Mouse (Mus musculus) thymus, adult 2 months (tissue): Measurements from ENCODE around the gene Tbc1d32. TPM values are rescaled to one million over a fixed set of nuclear protein-coding genes. Genes with fewer than 3 reads are reported as not detected.

ENCODE experiments used
- DNase-seq: peaks from one replicate; pipeline ENCODE4 v3.0.0; 2021
- H3K27ac ChIP-seq: fragments of 200-500 bp; 2 replicates; pipeline ENCODE4 v1.5.1; 2012; ENCODE audit warnings: low read length, control low read depth; ENCODE audit not compliant: control insufficient read depth, insufficient read depth
- H3K27me3 ChIP-seq: fragments of 200-500 bp; 2 replicates; pipeline ENCODE4 v1.6.1; 2012; ENCODE audit warnings: mild to moderate bottlenecking, low read length, moderate library complexity, mixed read lengths; ENCODE audit not compliant: control insufficient read depth, insufficient read depth
- H3K36me3 ChIP-seq: fragments of 200-500 bp; 2 replicates; pipeline ENCODE4 v1.6.1; 2012; ENCODE audit warnings: mild to moderate bottlenecking, low read length, moderate library complexity; ENCODE audit not compliant: control insufficient read depth, insufficient read depth
- H3K4me1 ChIP-seq: fragments of 200-500 bp; replicated peaks from 2 replicates; pipeline ENCODE4 v1.6.1; 2012; ENCODE audit warnings: low read length; ENCODE audit not compliant: control insufficient read depth, insufficient read depth
- H3K4me3 ChIP-seq: fragments of 200-500 bp; 2 replicates; pipeline ENCODE4 v1.5.1; 2012; ENCODE audit warnings: mild to moderate bottlenecking, low read length, control low read depth, moderate library complexity; ENCODE audit not compliant: control insufficient read depth, insufficient read depth
- CTCF ChIP-seq: fragments of 200-500 bp; IDR thresholded peaks from 2 replicates; pipeline ENCODE4 v1.5.1; 2012; ENCODE audit warnings: mild to moderate bottlenecking, control low read depth, low read length, moderate library complexity, borderline replicate concordance; ENCODE audit not compliant: control insufficient read depth, poor library complexity, insufficient read depth; ENCODE audit errors: extremely low read depth
- POLR2A ChIP-seq: fragments of 200-500 bp; IDR thresholded peaks from 2 replicates; pipeline ENCODE4 v1.6.1; 2012; ENCODE audit warnings: mild to moderate bottlenecking, low read length, control low read depth, moderate library complexity; ENCODE audit not compliant: control insufficient read depth, poor library complexity, insufficient read depth; ENCODE audit errors: extremely low read depth
- WGBS: fragments of 180-500 bp; shearing (Covaris S2); methylation state at CpG from one replicate; pipeline ENCODE4 v1.1.7; 2018; 5-methylcytosine and 5-hydroxymethylcytosine counted together
- polyA plus RNA-seq: library from polyadenylated mRNA; depleted of rRNA; stranded (reverse); fragments of >200 nt; gene quantifications from 2 replicates; pipeline ENCODE4 v1.2.3, GENCODE M21; 2012

Tbc1d32 gene
- polyA plus RNA-seq, 1 experiment: 0.54 TPM

DNA sequence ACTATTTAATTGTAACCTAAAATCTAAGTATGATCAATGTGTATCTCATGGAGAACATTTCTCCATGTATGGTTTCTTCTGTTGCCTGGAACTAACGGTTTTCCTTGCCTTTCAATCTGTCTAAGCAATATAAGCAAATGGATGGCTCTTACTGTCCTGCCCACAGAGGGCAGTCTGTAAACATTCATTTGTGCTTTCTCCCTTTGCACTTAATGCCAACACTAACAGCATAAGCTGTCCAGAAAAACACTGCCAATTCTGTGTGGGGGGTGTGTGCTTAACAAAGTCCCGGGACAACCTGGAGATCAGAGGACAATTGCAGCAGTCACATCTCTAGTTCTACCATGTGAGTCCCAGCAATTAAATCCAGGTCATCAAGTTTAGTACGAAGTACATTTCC is 64.1 kb downstream of the Tbc1d32 start:
- Histone ChIP-seq H3K4me3 (no peak overlapping the region), H3K4me1 (no peaks in the 10 kb centered on the region), H3K36me3 (no peaks in the 10 kb centered on the region), H3K27ac (no peak overlapping the region), H3K27me3 (no peaks in the 10 kb centered on the region)
- no peak for DNase-seq
- TF ChIP-seq POLR2A (no peak), CTCF (no peak)
- 93% methylated on average over 3 of the region's 3 CpGs for WGBS

DNA sequence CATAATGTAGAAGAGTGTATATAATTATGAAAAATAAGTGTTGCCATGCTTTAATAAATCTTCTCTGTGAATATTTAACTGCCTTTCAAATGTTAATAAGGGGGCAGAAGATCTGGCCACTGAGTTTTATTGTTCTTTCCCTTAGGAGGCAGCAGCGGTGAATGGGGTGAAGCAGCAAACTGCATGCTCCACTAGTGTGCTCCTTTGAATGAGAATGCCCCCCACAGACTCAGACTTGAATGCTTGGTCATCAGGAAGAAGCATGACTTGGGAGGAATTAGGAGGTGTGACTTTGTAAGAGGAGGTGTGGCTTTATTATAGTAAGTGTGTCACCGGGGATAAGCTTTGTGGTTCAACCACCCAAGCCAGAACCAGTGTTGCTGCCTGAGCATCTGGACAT is 69.7 kb downstream of the Tbc1d32 start:
- WGBS: 87% methylated on average over 2 of the region's 2 CpGs
- Histone ChIP-seq H3K36me3 (no peaks in the 10 kb centered on the region), H3K27me3 (no peaks in the 10 kb centered on the region), H3K4me1 (no peaks in the 10 kb centered on the region), H3K4me3 (no peak overlapping the region), H3K27ac (no peak overlapping the region)
- no peak for DNase-seq
- no peak for TF ChIP-seq POLR2A
- no peak for TF ChIP-seq CTCF

DNA sequence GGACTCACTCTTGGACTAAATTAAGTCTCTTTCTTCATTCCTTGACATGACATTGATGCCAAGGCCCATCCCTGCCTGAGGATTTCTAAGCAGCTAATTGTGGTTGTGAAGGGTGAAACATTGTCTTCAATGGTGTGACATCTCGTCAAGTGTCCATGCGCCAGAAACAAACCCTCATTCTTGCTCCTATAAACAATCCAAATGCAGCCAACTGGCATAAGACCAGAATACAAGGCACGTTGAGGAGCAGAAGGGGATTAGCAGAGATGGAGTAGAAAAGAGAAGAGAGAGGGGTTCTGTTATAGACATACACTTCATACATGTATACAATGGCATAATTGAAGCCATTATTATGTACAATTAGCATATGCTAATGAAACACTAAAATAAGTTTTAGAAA is 70.3 kb downstream of the Tbc1d32 start:
- no peaks in the 10 kb centered on the region for H3K4me1 ChIP-seq
- TF ChIP-seq POLR2A (no peak), CTCF (no peak)
- H3K27me3 ChIP-seq: no peaks in the 10 kb centered on the region
- H3K4me3 ChIP-seq: no peak overlapping the region
- 92% methylated on average over 3 of the region's 3 CpGs for WGBS
- H3K27ac ChIP-seq: no peak overlapping the region
- no peaks in the 10 kb centered on the region for H3K36me3 ChIP-seq
- DNase-seq: no peak

DNA sequence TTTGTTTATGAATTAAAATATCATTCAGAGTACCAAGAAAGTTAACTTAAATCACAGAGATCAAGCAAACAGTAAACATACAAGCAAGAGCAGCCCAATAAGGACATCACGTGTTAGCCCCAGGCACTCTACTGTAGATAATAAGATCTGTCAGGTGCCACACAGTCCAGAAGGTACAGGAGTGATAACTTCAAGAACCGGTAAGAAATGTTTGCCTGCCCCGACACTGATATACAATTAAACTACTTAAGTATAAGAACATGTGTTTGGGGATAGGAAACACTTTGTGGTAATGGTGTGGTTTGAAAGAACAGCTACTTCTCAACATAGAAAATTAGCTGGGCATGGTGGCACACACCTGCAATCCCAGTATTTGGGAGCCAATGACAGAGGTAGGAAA is 71.5 kb downstream of the Tbc1d32 start:
- 81% methylated on average over 3 of the region's 3 CpGs for WGBS
- no peak overlapping the region for H3K27ac ChIP-seq
- H3K36me3 ChIP-seq: no peaks in the 10 kb centered on the region
- TF ChIP-seq POLR2A: no peak
- TF ChIP-seq CTCF: no peak
- no peaks in the 10 kb centered on the region for H3K4me1 ChIP-seq
- no peak for DNase-seq
- H3K27me3 ChIP-seq: no peaks in the 10 kb centered on the region
- no peak overlapping the region for H3K4me3 ChIP-seq

DNA sequence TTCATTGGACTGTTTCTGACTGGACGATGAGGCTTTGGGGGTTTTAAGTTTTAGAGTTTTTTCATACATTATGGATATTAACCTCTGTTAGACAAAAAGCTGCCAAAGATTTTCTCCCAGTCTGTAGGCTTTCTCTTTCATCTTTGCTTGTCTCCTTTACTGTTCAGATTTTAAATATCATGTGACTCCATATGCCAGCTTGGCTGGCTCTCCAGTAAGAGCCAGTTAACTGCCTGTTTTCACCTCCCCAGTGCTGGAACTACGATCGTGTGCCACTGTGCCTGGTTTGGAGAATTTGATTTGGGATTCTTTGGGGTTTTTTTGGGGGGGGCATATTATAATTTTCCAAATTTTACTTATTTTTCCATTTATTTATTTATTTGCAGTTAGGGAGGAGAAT is 79.6 kb downstream of the Tbc1d32 start:
- DNase-seq: no peak
- WGBS: 97% methylated on average over 3 of the region's 3 CpGs
- H3K4me1 ChIP-seq: no peaks in the 10 kb centered on the region

DNA sequence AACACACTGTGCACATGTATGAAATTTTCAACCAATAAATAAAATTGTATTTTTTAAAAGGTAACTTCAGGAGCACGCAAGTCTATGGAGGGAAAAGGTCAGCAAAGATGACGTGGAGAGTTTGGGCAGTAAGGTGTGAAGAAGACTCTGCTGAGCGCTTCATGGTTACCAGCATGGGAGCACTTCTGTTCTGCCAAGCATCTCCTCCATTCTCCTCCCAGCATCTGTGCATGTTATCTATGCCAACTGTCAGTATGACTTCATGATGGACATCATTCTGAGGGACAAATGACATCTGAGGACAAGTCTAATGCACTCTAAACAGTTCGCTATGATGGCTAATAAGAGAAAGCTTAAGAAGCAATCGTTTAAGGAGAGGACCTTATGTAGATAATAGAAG is 91.3 kb downstream of the Tbc1d32 start:
- no peaks in the 10 kb centered on the region for H3K36me3 ChIP-seq
- TF ChIP-seq CTCF: no peak
- no peak for TF ChIP-seq POLR2A
- 98% methylated on average over 5 of the region's 5 CpGs for WGBS
- no peaks in the 10 kb centered on the region for H3K27me3 ChIP-seq
- H3K4me3 ChIP-seq: no peak overlapping the region
- H3K4me1 ChIP-seq: no peaks in the 10 kb centered on the region
- DNase-seq: no peak
- H3K27ac ChIP-seq: no peak overlapping the region

More for the DNA sequence above, 79.6 kb downstream of the Tbc1d32 start:
- Histone ChIP-seq H3K4me3 (no peak overlapping the region), H3K27me3 (no peaks in the 10 kb centered on the region), H3K27ac (no peak overlapping the region), H3K36me3 (no peaks in the 10 kb centered on the region)
- TF ChIP-seq POLR2A: no peak
- no peak for TF ChIP-seq CTCF

DNA sequence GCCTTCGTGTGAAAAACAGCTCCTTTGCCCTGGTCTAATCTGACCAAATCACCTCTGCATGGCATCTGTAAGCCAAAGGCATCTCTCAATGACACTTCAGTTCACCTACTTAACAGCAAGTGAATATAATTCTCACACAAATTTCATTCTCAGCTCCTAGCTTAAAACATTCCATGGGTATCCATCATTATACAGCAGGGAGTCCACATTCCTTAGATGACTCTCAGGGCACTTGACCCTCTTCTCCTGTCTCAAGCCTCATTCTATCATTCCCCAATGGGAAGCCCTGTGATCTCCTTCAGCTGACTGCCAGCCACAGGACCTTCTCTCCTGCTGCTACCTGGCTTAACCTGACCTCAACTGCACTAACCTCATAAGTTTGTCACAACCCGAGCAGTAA is 98.8 kb downstream of the Tbc1d32 start:
- Histone ChIP-seq H3K27me3 (no peaks in the 10 kb centered on the region), H3K4me1 (no peaks in the 10 kb centered on the region), H3K4me3 (no peak overlapping the region), H3K36me3 (no peaks in the 10 kb centered on the region), H3K27ac (no peak overlapping the region)
- WGBS: 95% methylated on average over 2 of the region's 2 CpGs
- TF ChIP-seq CTCF (no peak), POLR2A (no peak)
- DNase-seq: no peak
